Mouse (Mus musculus): ENCODE measurements around the gene Dpm3. TPM values are rescaled to one million over a fixed set of nuclear protein-coding genes. Genes with fewer than 3 reads are reported as not detected.
A peak's percentile ranks its signal among the peaks of the same experiment; 100 is the strongest.

Gene Dpm3
- polyA plus RNA-seq, 1 experiment from 2014 or later: 122 TPM

MicroRNAs encoded within 50 kb of the gene (microRNA counts, 519-probe panel; counts per million panel counts)
- microRNA mmu-miR-92b: 2,091 counts per million, percentile 21 among the panel's probes with 10 or more counts

Small RNA genes within 50 kb of the gene (microRNA-seq; reads per million reads assigned to microRNA genes)
- 2,359 reads per million, percentile 84 among the genes with 10 or more reads in this experiment for gene Mir92b

Other genes starting within 250 kb of the Dpm3 start
- 16.0 and 16.6 TPM in 2 replicates for gene Rusc1, start 166.0 kb upstream of the Dpm3 start, polyA plus RNA-seq (2015; fragmentation: Nextera tagmentation; extraction: Ambion mirVana)
- 0.17 TPM in 1 of 2 replicates, not detected in the other for gene Gm43738, start 158.3 kb upstream of the Dpm3 start, polyA plus RNA-seq (2015; fragmentation: Nextera tagmentation; extraction: Ambion mirVana)
- gene Fdps, start 157.4 kb upstream of the Dpm3 start, polyA plus RNA-seq (2015; fragmentation: Nextera tagmentation; extraction: Ambion mirVana): 166 TPM in 2 replicates
- 0.17 and 0.92 TPM in 2 replicates for gene Pklr, start 123.2 kb upstream of the Dpm3 start, polyA plus RNA-seq (2015; fragmentation: Nextera tagmentation; extraction: Ambion mirVana)
- gene Hcn3, start 99.2 kb upstream of the Dpm3 start, polyA plus RNA-seq (2015; fragmentation: Nextera tagmentation; extraction: Ambion mirVana): 1.2 and 1.9 TPM in 2 replicates
- 27.8 and 28.9 TPM in 2 replicates for gene Clk2, start 94.6 kb upstream of the Dpm3 start, polyA plus RNA-seq (2015; fragmentation: Nextera tagmentation; extraction: Ambion mirVana)
- 106 and 110 TPM in 2 replicates for gene Scamp3, start 81.9 kb upstream of the Dpm3 start, polyA plus RNA-seq (2015; fragmentation: Nextera tagmentation; extraction: Ambion mirVana)
- gene Fam189b, start 76.2 kb upstream of the Dpm3 start, polyA plus RNA-seq (2015; fragmentation: Nextera tagmentation; extraction: Ambion mirVana): 12.9 and 18.4 TPM in 2 replicates
- gene Gba, start 56.4 kb upstream of the Dpm3 start, polyA plus RNA-seq (2015; fragmentation: Nextera tagmentation; extraction: Ambion mirVana): 37.2 and 42.6 TPM in 2 replicates
- gene Thbs3, start 44.2 kb upstream of the Dpm3 start, polyA plus RNA-seq (2015; fragmentation: Nextera tagmentation; extraction: Ambion mirVana): 54.4 and 58.4 TPM in 2 replicates
- gene Mtx1, start 32.3 kb upstream of the Dpm3 start, polyA plus RNA-seq (2015; fragmentation: Nextera tagmentation; extraction: Ambion mirVana): 195 and 197 TPM in 2 replicates
- 74.3 and 88.9 TPM in 2 replicates for gene Muc1, start 30.3 kb upstream of the Dpm3 start, polyA plus RNA-seq (2015; fragmentation: Nextera tagmentation; extraction: Ambion mirVana)
- gene Krtcap2, start 13.4 kb upstream of the Dpm3 start, polyA plus RNA-seq (2015; fragmentation: Nextera tagmentation; extraction: Ambion mirVana): 282 and 311 TPM in 2 replicates
- 7.2 and 7.9 TPM in 2 replicates for gene Trim46, start 13.0 kb upstream of the Dpm3 start, polyA plus RNA-seq (2015; fragmentation: Nextera tagmentation; extraction: Ambion mirVana)
- gene Slc50a1, start 11.2 kb downstream of the Dpm3 start, polyA plus RNA-seq (2015; fragmentation: Nextera tagmentation; extraction: Ambion mirVana): 62.3 and 65.4 TPM in 2 replicates
- gene Efna1, start 21.8 kb downstream of the Dpm3 start, polyA plus RNA-seq (2015; fragmentation: Nextera tagmentation; extraction: Ambion mirVana): 89.7 and 94.5 TPM in 2 replicates
- gene Efna3, start 63.6 kb downstream of the Dpm3 start, polyA plus RNA-seq (2015; fragmentation: Nextera tagmentation; extraction: Ambion mirVana): 5.8 and 6.0 TPM in 2 replicates
- 29.0 and 29.9 TPM in 2 replicates for gene Efna4, start 78.7 kb downstream of the Dpm3 start, polyA plus RNA-seq (2015; fragmentation: Nextera tagmentation; extraction: Ambion mirVana)
- 61.5 and 63.0 TPM in 2 replicates for gene Adam15, start 90.6 kb downstream of the Dpm3 start, polyA plus RNA-seq (2015; fragmentation: Nextera tagmentation; extraction: Ambion mirVana)
- gene Dcst2, start 102.6 kb downstream of the Dpm3 start, polyA plus RNA-seq (2015; fragmentation: Nextera tagmentation; extraction: Ambion mirVana): 0.11 and 0.19 TPM in 2 replicates
- gene Dcst1, start 105.9 kb downstream of the Dpm3 start, polyA plus RNA-seq (2015; fragmentation: Nextera tagmentation; extraction: Ambion mirVana): 0.21 TPM in 1 of 2 replicates, not detected in the other
- gene Zbtb7b, start 135.4 kb downstream of the Dpm3 start, polyA plus RNA-seq (2015; fragmentation: Nextera tagmentation; extraction: Ambion mirVana): 3.7 TPM in 2 replicates
- gene Lenep, start 143.4 kb downstream of the Dpm3 start, polyA plus RNA-seq (2015; fragmentation: Nextera tagmentation; extraction: Ambion mirVana): not detected in 2 replicates
- 21.3 and 23.1 TPM in 2 replicates for gene Flad1, start 152.5 kb downstream of the Dpm3 start, polyA plus RNA-seq (2015; fragmentation: Nextera tagmentation; extraction: Ambion mirVana)
- 556 and 595 TPM in 2 replicates for gene Cks1b, start 159.0 kb downstream of the Dpm3 start, polyA plus RNA-seq (2015; fragmentation: Nextera tagmentation; extraction: Ambion mirVana)
- 108 and 111 TPM in 2 replicates for gene Shc1, start 159.1 kb downstream of the Dpm3 start, polyA plus RNA-seq (2015; fragmentation: Nextera tagmentation; extraction: Ambion mirVana)
- 40.6 and 41.1 TPM in 2 replicates for gene Pygo2, start 170.9 kb downstream of the Dpm3 start, polyA plus RNA-seq (2015; fragmentation: Nextera tagmentation; extraction: Ambion mirVana)
- gene Pbxip1, start 177.3 kb downstream of the Dpm3 start, polyA plus RNA-seq (2015; fragmentation: Nextera tagmentation; extraction: Ambion mirVana): 32.6 and 35.0 TPM in 2 replicates
- gene Pmvk, start 195.2 kb downstream of the Dpm3 start, polyA plus RNA-seq (2015; fragmentation: Nextera tagmentation; extraction: Ambion mirVana): 48.0 and 50.5 TPM in 2 replicates

Data from lung, embryonic 15.5 days (tissue).